Mouse (Mus musculus): ENCODE data around the gene Olfr159.

DNA sequence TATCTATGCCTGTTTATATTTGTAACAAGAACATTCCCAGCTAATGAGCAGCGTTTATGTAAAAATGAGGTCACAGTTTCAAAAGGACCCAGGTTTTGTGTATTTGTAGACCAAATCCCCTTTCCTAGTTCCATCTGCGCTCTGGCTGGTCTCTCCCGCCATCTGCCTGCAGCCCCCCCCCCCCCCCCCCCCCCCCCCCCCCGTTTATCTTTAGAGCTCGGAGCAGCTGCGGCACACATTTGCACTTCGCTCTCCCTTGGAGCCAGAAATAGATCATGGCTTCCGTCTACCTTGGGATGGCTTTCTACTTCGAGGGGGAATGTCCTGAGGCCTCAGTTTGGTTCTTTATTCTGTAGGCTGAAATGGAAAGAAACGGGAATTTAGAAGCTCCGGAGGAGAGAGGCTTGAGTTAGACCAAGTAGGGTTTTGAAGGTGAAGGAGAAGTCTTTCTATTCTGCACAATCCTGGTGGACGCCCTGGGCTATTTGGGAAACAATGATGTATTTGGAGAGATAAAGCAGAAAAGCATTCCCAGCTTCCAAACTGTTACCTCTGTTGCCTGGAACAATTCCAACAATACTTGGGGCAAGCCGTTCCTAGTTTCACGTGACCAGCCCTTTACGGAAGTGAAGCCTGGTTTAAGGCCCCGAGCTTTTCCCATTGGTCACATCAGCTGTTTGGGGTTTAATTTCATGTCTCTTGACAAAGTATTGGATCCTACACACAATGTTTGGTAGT is 50.1 kb downstream of the Olfr159 start:
- TF ChIP-seq CTCF (IDR thresholded peaks at IDR 0.05; ENCODE audit: borderline replicate concordance, insufficient read depth, low read depth, low read length) (no peak), POLR2A (IDR thresholded peaks at IDR 0.05; ENCODE audit: borderline replicate concordance, insufficient read depth, low read length) (no peak)

All from cerebellum, adult 2 months (tissue).